Mouse (Mus musculus): Measurements from ENCODE around the gene Gbp8. TPM values are rescaled to one million over a fixed set of nuclear protein-coding genes. Genes with fewer than 3 reads are reported as not detected.
"Not testable (repeated sequence)": the region's sequence is repeated elsewhere in the genome, so short reads cannot be mapped to it uniquely, and the experiment has no call there.

Gbp8 gene
- polyA plus RNA-seq, 1 experiment from 2014 or later: 1.6 TPM

DNA sequence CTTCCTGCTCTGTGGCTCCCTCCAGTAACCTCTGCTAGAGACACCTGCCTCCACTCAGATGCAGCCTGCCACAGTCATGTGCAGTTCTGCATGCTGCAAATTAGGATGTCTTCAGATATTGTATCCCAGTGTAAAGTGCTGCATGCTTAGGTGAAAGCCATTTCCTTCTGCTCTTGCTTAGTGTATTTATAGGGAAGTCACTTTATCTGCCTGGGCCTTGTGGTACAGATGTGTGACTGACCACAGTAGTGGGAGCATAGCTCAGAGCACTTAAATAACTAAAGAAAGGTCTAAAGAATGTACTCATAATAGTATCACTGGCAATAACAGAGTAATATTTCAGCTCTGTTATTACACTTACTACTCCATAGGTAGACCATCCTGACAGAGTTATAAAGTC lies 57.4 kb downstream of the Gbp8 start:
- Histone ChIP-seq H3K9ac (ENCODE audit: low read depth, low read length) (no peak overlapping the region), H3K4me3 (ENCODE audit: low read depth, low read length) (no peak overlapping the region), H3K4me2 (no peak overlapping the region), H3K27me3 (ENCODE audit: control insufficient read depth, insufficient read depth, low read length) (no peaks in the 10 kb centered on the region), H3K9me3 (replicated peaks; ENCODE audit: control insufficient read depth, low read length) (no peaks in the 10 kb centered on the region; the same call in 1 of the 2 replicates), H3K27ac (ENCODE audit: low read depth, low read length) (no peak overlapping the region), H3K4me1 (ENCODE audit: control insufficient read depth, insufficient read depth, low read length) (no peaks in the 10 kb centered on the region), H3K36me3 (ENCODE audit: control insufficient read depth, insufficient read depth, low read length) (no peaks in the 10 kb centered on the region)
- ATAC-seq (replicated peaks; ENCODE audit: insufficient number of reproducible peaks, low FRiP score, low TSS enrichment): no peak

DNA sequence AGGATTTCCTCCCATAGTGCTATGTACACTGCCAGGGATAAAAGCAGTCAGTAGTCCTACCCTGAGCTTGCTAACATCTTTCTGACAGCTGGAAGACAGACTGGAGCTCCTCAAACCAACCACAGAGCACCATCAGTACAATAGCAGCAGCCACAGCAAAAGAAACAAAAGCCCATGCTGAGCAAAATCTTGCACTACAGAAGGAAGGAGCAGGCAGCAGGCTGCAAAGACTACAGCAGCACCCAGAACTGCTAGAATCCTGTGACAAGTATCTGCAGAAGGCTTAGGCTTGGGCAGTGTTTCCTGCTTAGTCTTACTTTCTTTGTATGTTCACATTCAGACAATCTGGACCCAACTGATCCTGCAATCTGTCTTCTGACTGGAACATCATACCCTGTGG lies 71.0 kb downstream of the Gbp8 start:
- H3K4me1 ChIP-seq (ENCODE audit: control insufficient read depth, insufficient read depth, low read length); H3K36me3 ChIP-seq (ENCODE audit: control insufficient read depth, insufficient read depth, low read length); H3K9ac ChIP-seq (ENCODE audit: low read depth, low read length); H3K4me3 ChIP-seq (ENCODE audit: low read depth, low read length); H3K9me3 ChIP-seq (replicated peaks; ENCODE audit: control insufficient read depth, low read length); H3K27ac ChIP-seq (ENCODE audit: low read depth, low read length); ATAC-seq (replicated peaks; ENCODE audit: insufficient number of reproducible peaks, low FRiP score, low TSS enrichment); H3K4me2 ChIP-seq; H3K27me3 ChIP-seq (ENCODE audit: control insufficient read depth, insufficient read depth, low read length): not testable (repeated sequence)

DNA sequence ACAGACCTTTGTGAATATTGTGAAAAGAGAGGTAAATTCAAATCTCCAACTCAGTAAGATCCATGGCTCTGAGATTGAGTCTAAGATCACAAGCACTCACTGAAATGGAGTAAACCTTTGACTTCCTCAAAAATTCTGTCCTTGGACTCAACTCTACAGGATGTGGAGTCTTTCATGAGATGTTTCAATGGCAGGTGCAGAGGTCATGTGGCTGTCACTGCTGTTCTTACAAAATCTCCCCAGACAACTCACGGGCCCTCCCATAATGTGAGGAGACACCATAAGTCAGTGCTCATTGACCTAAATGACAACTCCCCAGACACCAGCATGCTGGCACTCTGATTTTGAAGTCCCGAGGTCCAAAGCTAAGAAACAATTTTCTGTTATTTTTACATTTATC lies 74.9 kb downstream of the Gbp8 start:
- WGBS (ENCODE audit: insufficient replicate concordance): 72% methylated on average over 2 of the region's 2 CpGs
- not testable (repeated sequence) for H3K4me3 ChIP-seq (ENCODE audit: low read depth, low read length); ATAC-seq (replicated peaks; ENCODE audit: insufficient number of reproducible peaks, low FRiP score, low TSS enrichment); H3K27ac ChIP-seq (ENCODE audit: low read depth, low read length); H3K4me1 ChIP-seq (ENCODE audit: control insufficient read depth, insufficient read depth, low read length); H3K9ac ChIP-seq (ENCODE audit: low read depth, low read length); H3K27me3 ChIP-seq (ENCODE audit: control insufficient read depth, insufficient read depth, low read length); H3K36me3 ChIP-seq (ENCODE audit: control insufficient read depth, insufficient read depth, low read length); H3K4me2 ChIP-seq; H3K9me3 ChIP-seq (replicated peaks; ENCODE audit: control insufficient read depth, low read length)

DNA sequence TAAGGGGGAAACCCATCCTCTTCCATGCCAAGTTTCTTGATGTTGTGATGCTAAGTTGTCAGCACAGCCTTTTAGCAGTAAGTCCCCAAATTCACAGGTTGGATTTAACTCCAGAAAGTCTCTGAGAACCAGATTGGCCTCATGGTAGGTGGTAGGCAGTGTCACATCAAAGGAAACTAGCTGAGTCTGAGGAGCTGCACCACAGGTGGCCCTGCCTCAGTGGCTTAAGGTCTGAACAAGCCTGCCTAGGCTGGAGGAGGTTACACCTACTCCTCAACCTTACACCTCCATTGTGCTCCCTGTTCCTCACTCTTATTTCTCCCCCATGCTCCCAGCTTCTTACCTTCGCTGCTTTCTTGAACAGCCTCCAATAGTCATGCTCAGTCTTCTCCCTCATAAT lies 76.0 kb downstream of the Gbp8 start:
- no peaks in the 10 kb centered on the region for H3K27me3 ChIP-seq (ENCODE audit: control insufficient read depth, insufficient read depth, low read length)
- no peak overlapping the region for H3K4me3 ChIP-seq (ENCODE audit: low read depth, low read length)
- no peak overlapping the region for H3K27ac ChIP-seq (ENCODE audit: low read depth, low read length)
- H3K9me3 ChIP-seq (replicated peaks; ENCODE audit: control insufficient read depth, low read length): no peaks in the 10 kb centered on the region
- ATAC-seq (replicated peaks; ENCODE audit: insufficient number of reproducible peaks, low FRiP score, low TSS enrichment): no peak
- no peaks in the 10 kb centered on the region for H3K36me3 ChIP-seq (ENCODE audit: control insufficient read depth, insufficient read depth, low read length)
- no peaks in the 10 kb centered on the region for H3K4me1 ChIP-seq (ENCODE audit: control insufficient read depth, insufficient read depth, low read length)
- no peak overlapping the region for H3K9ac ChIP-seq (ENCODE audit: low read depth, low read length)
- WGBS (ENCODE audit: insufficient replicate concordance): 42% methylated on average over 1 of the region's 1 CpGs
- no peak overlapping the region for H3K4me2 ChIP-seq

DNA sequence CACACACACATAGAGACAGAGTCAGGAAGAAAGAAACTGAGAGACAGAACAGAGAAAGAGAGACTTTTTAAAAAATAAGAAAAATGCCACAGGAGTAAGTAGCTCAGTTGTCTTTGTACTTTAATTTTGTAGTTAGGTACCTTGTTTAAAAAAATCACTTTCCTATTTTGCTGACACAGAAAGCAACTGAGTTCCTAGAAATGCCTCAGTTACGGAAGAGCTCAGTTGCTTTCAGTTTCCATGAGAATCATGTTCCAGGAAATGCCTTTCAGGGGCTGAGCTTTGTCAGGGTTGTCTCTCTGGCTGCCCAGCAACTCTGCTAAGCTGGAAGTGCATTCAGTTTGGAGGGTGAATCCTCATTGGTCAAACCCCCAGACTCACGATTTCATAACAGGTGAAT lies 76.9 kb downstream of the Gbp8 start:
- not testable (repeated sequence) for H3K36me3 ChIP-seq (ENCODE audit: control insufficient read depth, insufficient read depth, low read length); H3K9me3 ChIP-seq (replicated peaks; ENCODE audit: control insufficient read depth, low read length); H3K9ac ChIP-seq (ENCODE audit: low read depth, low read length); H3K4me3 ChIP-seq (ENCODE audit: low read depth, low read length); H3K27ac ChIP-seq (ENCODE audit: low read depth, low read length); H3K4me1 ChIP-seq (ENCODE audit: control insufficient read depth, insufficient read depth, low read length); ATAC-seq (replicated peaks; ENCODE audit: insufficient number of reproducible peaks, low FRiP score, low TSS enrichment); H3K27me3 ChIP-seq (ENCODE audit: control insufficient read depth, insufficient read depth, low read length); H3K4me2 ChIP-seq
- 65% methylated on average over 2 of the region's 2 CpGs for WGBS (ENCODE audit: insufficient replicate concordance)

DNA sequence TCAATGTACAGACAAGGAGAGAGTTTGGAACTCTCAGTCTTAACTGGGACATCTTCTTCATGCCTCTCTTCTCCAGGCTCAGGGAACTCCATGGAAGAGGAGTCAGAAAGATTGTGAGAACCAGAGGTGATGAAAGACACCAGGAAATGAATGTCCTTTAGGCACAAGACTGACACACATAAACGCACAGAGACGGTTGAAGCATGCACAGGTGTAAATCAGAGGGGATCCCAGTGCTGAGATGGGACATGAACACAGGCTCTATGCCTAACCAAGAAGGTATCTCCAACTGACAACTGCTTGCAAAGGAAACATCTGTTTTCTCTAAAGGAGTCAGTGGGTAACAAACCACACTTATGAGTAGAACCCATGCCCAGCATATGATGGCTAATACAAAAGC lies 79.1 kb downstream of the Gbp8 start:
- 90% methylated on average over 2 of the region's 2 CpGs for WGBS (ENCODE audit: insufficient replicate concordance)
- no peak for ATAC-seq (replicated peaks; ENCODE audit: insufficient number of reproducible peaks, low FRiP score, low TSS enrichment)
- H3K9ac ChIP-seq (ENCODE audit: low read depth, low read length): no peak overlapping the region

DNA sequence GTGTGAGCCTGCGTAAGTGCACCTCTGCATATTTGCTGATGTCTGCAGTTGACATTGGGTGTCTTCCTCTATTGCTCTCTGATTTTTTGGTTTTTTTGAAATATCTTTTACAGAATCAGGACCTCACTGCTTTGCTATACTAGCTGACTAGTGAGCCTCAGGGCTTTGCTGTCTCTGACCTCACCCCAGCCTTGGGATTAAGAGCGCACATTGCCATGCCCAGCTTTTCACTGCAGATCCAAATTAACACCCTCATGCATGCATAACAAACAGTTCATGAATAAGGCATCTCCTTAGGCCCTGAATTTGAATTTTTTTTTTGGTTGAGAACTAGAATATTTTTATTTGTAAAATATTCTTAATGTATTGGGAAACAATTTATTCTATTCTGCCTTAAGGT lies 84.1 kb downstream of the Gbp8 start:
- H3K4me1 ChIP-seq (ENCODE audit: control insufficient read depth, insufficient read depth, low read length): no peaks in the 10 kb centered on the region
- H3K27me3 ChIP-seq (ENCODE audit: control insufficient read depth, insufficient read depth, low read length): no peaks in the 10 kb centered on the region
- 92% methylated on average over 2 of the region's 2 CpGs for WGBS (ENCODE audit: insufficient replicate concordance)
- H3K27ac ChIP-seq (ENCODE audit: low read depth, low read length): no peak overlapping the region
- H3K9ac ChIP-seq (ENCODE audit: low read depth, low read length): no peak overlapping the region
- H3K9me3 ChIP-seq (replicated peaks; ENCODE audit: control insufficient read depth, low read length): no peaks in the 10 kb centered on the region
- no peak overlapping the region for H3K4me3 ChIP-seq (ENCODE audit: low read depth, low read length)
- H3K36me3 ChIP-seq (ENCODE audit: control insufficient read depth, insufficient read depth, low read length): no peaks in the 10 kb centered on the region
- H3K4me2 ChIP-seq: no peak overlapping the region
- no peak for ATAC-seq (replicated peaks; ENCODE audit: insufficient number of reproducible peaks, low FRiP score, low TSS enrichment)

More for the DNA sequence above, 79.1 kb downstream of the Gbp8 start:
- no peak overlapping the region for H3K4me2 ChIP-seq
- H3K9me3 ChIP-seq (replicated peaks; ENCODE audit: control insufficient read depth, low read length): no peaks in the 10 kb centered on the region
- H3K4me3 ChIP-seq (ENCODE audit: low read depth, low read length): no peak overlapping the region
- no peak overlapping the region for H3K27ac ChIP-seq (ENCODE audit: low read depth, low read length)
- H3K27me3 ChIP-seq (ENCODE audit: control insufficient read depth, insufficient read depth, low read length): no peaks in the 10 kb centered on the region
- no peaks in the 10 kb centered on the region for H3K36me3 ChIP-seq (ENCODE audit: control insufficient read depth, insufficient read depth, low read length)
- H3K4me1 ChIP-seq (ENCODE audit: control insufficient read depth, insufficient read depth, low read length): no peaks in the 10 kb centered on the region

DNA sequence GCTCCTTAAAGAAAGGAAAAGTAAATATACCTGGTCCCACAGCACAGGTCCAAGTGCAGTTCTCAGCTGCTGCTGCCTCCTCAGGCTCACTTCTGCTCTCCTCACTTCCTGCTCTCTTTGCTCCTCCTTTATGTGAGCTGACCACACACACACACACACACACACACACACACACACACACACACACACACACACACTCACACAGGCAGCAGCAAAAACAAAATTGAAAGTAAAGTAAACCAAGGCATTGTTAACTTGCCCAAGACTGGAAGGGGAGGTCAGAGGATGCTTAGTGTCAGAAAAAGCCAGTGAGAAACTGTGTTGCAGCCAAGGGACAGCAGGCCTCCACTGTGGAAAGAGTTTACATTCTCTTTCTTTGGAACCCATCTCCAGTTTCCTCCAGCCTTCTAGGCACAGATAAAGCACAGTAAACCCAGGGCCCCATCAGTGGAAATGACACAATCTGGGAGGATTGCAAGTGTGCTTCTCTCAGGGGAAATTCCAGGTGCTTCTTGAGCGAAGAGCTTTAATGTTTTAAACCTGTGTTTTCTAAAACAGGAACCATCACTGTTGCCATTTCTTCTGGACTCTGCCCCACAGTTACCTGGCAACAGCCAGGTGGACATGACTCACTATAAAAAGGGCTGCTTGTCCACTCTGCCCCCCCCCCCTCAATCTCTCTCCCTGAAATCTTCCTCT lies 85.7 kb downstream of the Gbp8 start:
- not testable (repeated sequence) for H3K27ac ChIP-seq (ENCODE audit: low read depth, low read length)
- WGBS (ENCODE audit: insufficient replicate concordance): 88% methylated on average over 1 of the region's 1 CpGs

DNA sequence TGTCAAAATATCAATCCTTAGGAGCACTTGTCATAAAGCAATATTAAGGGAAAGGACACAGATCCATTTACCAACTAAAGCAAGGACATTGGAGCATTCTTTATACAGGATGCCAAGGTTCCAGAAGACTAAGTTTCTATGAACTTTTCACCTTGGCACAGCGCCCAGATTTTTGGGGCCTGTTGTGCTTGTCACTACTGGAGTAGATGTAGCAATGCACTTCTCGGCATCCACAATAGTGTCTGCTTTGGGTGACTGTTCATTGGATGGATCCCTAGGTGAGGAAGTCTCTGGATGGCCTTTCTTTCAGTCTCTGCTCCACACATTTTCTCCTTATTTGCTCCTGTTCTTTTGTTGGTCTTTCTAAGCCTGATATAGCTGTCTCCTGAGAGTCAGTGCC lies 107.0 kb downstream of the Gbp8 start:
- Histone ChIP-seq H3K4me3 (ENCODE audit: low read depth, low read length) (no peak overlapping the region), H3K4me2 (no peak overlapping the region), H3K9ac (ENCODE audit: low read depth, low read length) (no peak overlapping the region), H3K36me3 (ENCODE audit: control insufficient read depth, insufficient read depth, low read length) (no peaks in the 10 kb centered on the region), H3K27me3 (ENCODE audit: control insufficient read depth, insufficient read depth, low read length) (no peaks in the 10 kb centered on the region), H3K4me1 (ENCODE audit: control insufficient read depth, insufficient read depth, low read length) (no peaks in the 10 kb centered on the region), H3K9me3 (replicated peaks; ENCODE audit: control insufficient read depth, low read length) (no peaks in the 10 kb centered on the region), H3K27ac (ENCODE audit: low read depth, low read length) (no peak overlapping the region)
- WGBS (ENCODE audit: insufficient replicate concordance): 64% methylated on average over 2 of the region's 2 CpGs
- no peak for ATAC-seq (replicated peaks; ENCODE audit: insufficient number of reproducible peaks, low FRiP score, low TSS enrichment)

More for the DNA sequence above, 85.7 kb downstream of the Gbp8 start:
- ATAC-seq (replicated peaks; ENCODE audit: insufficient number of reproducible peaks, low FRiP score, low TSS enrichment); H3K36me3 ChIP-seq (ENCODE audit: control insufficient read depth, insufficient read depth, low read length); H3K9me3 ChIP-seq (replicated peaks; ENCODE audit: control insufficient read depth, low read length); H3K27me3 ChIP-seq (ENCODE audit: control insufficient read depth, insufficient read depth, low read length); H3K4me2 ChIP-seq; H3K4me1 ChIP-seq (ENCODE audit: control insufficient read depth, insufficient read depth, low read length); H3K4me3 ChIP-seq (ENCODE audit: low read depth, low read length); H3K9ac ChIP-seq (ENCODE audit: low read depth, low read length): not testable (repeated sequence)

Data from heart, embryonic 11.5 days (tissue).